8 mouse cellular contexts compared by ENCODE assay signal in the genomic region with DNA sequence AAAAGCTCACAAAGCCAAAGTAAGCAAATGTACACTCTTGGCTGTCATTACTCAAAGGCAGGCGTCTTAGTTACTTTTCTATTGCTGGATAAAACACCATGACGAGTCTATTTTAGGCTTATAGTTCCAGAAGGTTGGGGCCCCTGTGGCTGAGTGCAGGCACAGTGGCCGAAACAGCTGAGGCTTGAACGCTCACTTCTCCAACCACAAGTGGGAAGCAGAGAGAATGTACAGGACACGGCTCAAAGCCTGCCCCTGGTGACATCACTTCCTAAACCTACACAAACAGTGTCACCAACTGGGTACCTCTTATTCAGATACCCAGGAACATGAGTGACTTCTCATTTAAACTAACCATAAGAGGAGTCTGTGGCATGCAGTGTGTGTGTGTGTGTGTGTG. TPM values are rescaled to one million over a fixed set of nuclear protein-coding genes. Genes with fewer than 3 reads are reported as not detected.
A peak's percentile ranks its signal among the peaks of the same experiment; 100 is the strongest.
DNase-seq lines count a peak whose midpoint lies in the region; ATAC-seq and TF ChIP-seq lines count a peak whose summit lies in the region.
"Had no signal": no experiment of that assay in that cellular context is flagged by ENCODE, and none has a peak within 500 bp of the region (broad histone marks: within the 10 kb centered on the region; RNA-seq: fewer than 3 reads in every experiment).

No protein-coding gene starts in this region.

- H3K4me2 ChIP-seq in liver, postnatal 0 days (ENCODE audit: low read depth, low read length) = no peak overlapping the region
- H3K4me2 ChIP-seq: embryonic facial prominence, embryonic 12.5 days had no signal

- H3K4me3 ChIP-seq in liver, postnatal 0 days (ENCODE audit: low read depth, low read length) = no peak overlapping the region
- H3K4me3 ChIP-seq: embryonic facial prominence, embryonic 12.5 days had no signal

- H3K9ac ChIP-seq in liver, postnatal 0 days (replicated peaks) = no peak overlapping the region
- H3K9ac ChIP-seq: embryonic facial prominence, embryonic 12.5 days had no signal

- TF ChIP-seq EP300 in liver, postnatal 0 days (IDR thresholded peaks at IDR 0.05; ENCODE audit: low read depth) = no peak

- H3K4me1 ChIP-seq in liver, postnatal 0 days (ENCODE audit: insufficient read depth) = no peaks in the 10 kb centered on the region; the same call in 1 of the 2 replicates
- H3K4me1 ChIP-seq: embryonic facial prominence, embryonic 12.5 days had no signal

- no peak overlapping the region; the same call in 1 of the 2 replicates for H3K27ac ChIP-seq in liver, postnatal 0 days (ENCODE audit: low read depth)
- H3K27ac ChIP-seq: embryonic facial prominence, embryonic 12.5 days had no signal

- no peaks in the 10 kb centered on the region for H3K27me3 ChIP-seq in liver, postnatal 0 days (ENCODE audit: insufficient read depth, low read length)
- H3K27me3 ChIP-seq: embryonic facial prominence, embryonic 12.5 days had no signal

- peak; percentile 98 for ATAC-seq in granulocyte monocyte progenitor cell, adult 5-6 weeks (replicated peaks; ENCODE audit: poor library complexity, severe bottlenecking)
- ATAC-seq in liver, postnatal 0 days = no peak

- WGBS in liver, postnatal 0 days (ENCODE audit: insufficient replicate concordance) = 21% methylated on average over 5 of the region's 5 CpGs

- no peaks in the 10 kb centered on the region for H3K36me3 ChIP-seq in liver, postnatal 0 days (replicated peaks; ENCODE audit: insufficient read depth, low read length)
- H3K36me3 ChIP-seq: embryonic facial prominence, embryonic 12.5 days had no signal

- TF ChIP-seq CTCF in liver, postnatal 0 days (IDR thresholded peaks at IDR 0.05; ENCODE audit: low read depth) = peak; percentile 37

- peak; percentile 4 for DNase-seq in lung, postnatal 14 days
- DNase-seq in lung, adult 18-20 months = no peak
- DNase-seq in liver, postnatal 0 days = peak; percentile 47
- peak; percentile 6 to 14 for DNase-seq in thymus, postnatal 36 days
- no peak for DNase-seq in adrenal gland, postnatal 4 days (ENCODE audit: low spot score in 2 of 2)
- DNase-seq in gastrocnemius, postnatal 10 days = no peak

- H3K9me3 ChIP-seq in liver, postnatal 0 days (ENCODE audit: low read length) = no peaks in the 10 kb centered on the region
- H3K9me3 ChIP-seq: embryonic facial prominence, embryonic 12.5 days had no signal

RNA-seq across cellular contexts. Expression of a gene that starts 26.5 kb away (rescaled TPM):
- 77.1 and 77.9 TPM in 2 replicates for total RNA-seq in granulocyte monocyte progenitor cell, adult 5-6 weeks (2014; fragmentation: Nextera tagmentation)
- 70.8 and 81.2 TPM in 2 replicates for total RNA-seq in granulocyte monocyte progenitor cell, adult 5-6 weeks (2017)
- 5.1 and 5.3 TPM in 2 replicates for polyA plus RNA-seq in liver, postnatal 0 days (2015; fragmentation: Nextera tagmentation; extraction: Ambion mirVana)
- total RNA-seq in adrenal gland, postnatal 4 days (2021) = 10 to 100 TPM; 52.8 to 55.6 TPM
- 10 to 100 TPM; 51.1 to 61.8 TPM for total RNA-seq in gastrocnemius, postnatal 10 days (2021)

Comparison
In these comparisons a context has a peak if more than half of its experiments do, and no peak if none do; other contexts are left out.
1. DNase-seq: peak in lung, postnatal 14 days (single experiment), liver, postnatal 0 days (single experiment) and thymus, postnatal 36 days (2 of 2); none in lung, adult 18-20 months (0 of 2), adrenal gland, postnatal 4 days (0 of 2) and gastrocnemius, postnatal 10 days (single experiment).